Mouse (Mus musculus) spleen, postnatal 36 days (tissue): Measurements from ENCODE around the gene Sema4c.
A peak's percentile ranks its signal among the peaks of the same experiment; 100 is the strongest.

Source experiments
- DNase-seq, 2 experiments: peaks; one replicate each; pipeline ENCODE4 v3.0.0; 2022; ENCODE audit warnings: low spot score in 2 of 2, mixed read lengths in 1 of 2

The Sema4c gene

DNA sequence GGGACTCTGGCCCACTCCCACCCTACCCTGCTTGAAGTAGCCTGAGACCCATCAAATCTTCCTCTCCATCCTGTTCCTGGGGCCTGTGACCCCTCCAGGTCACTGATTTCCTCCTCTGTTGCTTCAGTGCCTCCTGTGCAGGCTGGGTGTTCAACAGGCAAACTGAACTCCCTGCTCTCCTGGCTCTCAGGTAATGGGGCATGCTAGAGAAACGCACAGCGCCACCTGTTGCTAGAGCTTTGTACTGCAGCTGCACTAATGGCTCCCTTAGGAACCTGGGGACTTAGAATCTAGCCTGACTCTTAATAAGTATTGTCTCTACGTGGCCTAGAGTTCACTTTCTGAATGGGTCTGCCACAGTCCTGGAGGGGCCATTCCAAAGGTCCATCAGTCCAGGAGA is 56.9 kb downstream of the Sema4c start:
- peak; percentile 54 to 61 for DNase-seq
